Mouse (Mus musculus): Measurements from ENCODE around the gene Sec13. TPM values are rescaled to one million over a fixed set of nuclear protein-coding genes. Genes with fewer than 3 reads are reported as not detected.
A peak's percentile ranks its signal among the peaks of the same experiment; 100 is the strongest.

The Sec13 gene
- total and polyA plus RNA-seq, 2 experiments from 2014 or later: 141 to 175 TPM

DNA sequence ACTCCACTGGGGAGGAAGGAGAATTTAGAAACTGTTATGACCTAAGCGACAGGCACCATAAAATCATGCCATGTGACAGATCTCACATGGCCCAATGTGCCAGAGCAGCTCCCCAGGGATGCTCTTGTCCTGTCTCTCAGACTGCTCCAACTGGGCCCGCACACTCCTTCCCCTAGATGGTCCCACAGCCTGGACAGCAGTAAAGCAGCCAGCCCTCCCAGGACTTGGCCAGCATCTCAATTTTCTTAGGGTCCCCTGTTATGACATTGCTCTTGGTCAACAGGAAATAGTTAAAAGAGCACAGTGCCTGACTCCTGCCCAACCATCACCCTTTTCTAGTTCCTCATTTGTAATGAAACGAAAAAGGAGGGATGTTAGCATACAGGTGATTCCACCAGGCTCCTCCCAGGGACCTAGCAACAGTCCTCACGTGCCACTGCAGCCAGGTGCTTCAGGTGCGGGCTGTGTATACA is 47.8 kb downstream of the Sec13 start:
- H3K4me1 ChIP-seq (ENCODE audit: control insufficient read depth, insufficient read depth): peaks cover 14% of the 10 kb centered on the region; the same call in 1 of the 2 replicates

DNA sequence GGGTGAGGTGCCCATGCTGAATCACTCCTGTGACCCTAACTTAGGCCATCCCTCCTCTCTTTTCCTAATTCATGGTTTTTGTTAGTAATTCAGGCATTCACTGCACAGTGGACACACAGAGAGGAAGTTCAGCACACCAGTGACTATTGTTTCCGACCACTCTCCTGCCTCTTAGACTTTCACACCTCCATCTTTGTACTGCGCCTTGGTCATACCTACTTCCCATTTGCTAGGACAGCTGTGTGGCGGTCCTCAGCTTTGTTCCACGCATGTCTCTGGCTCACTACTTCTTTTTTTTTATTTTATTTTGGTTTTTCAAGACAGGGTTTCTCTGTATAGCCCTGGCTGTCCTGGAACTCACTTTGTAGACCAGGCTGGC is 49.5 kb downstream of the Sec13 start:
- Histone ChIP-seq H3K4me2 (ENCODE audit: low read depth, low read length) (peak overlapping the region; percentile 33), H3K27ac (ENCODE audit: low read depth) (peak overlapping the region; percentile 81), H3K27me3 (ENCODE audit: control insufficient read depth, insufficient read depth, low read length) (no peaks in the 10 kb centered on the region), H3K9me3 (replicated peaks; ENCODE audit: control insufficient read depth, low read length) (no peaks in the 10 kb centered on the region), H3K36me3 (replicated peaks; ENCODE audit: control insufficient read depth, insufficient read depth, low read length) (no peaks in the 10 kb centered on the region; the same call in 1 of the 2 replicates), H3K4me3 (ENCODE audit: low read depth, low read length) (no peak overlapping the region), H3K9ac (replicated peaks; ENCODE audit: low read depth, low read length) (peak overlapping the region; percentile 29), H3K4me1 (ENCODE audit: control insufficient read depth, insufficient read depth) (peaks cover 13% of the 10 kb centered on the region; the same call in 1 of the 2 replicates)
- no peak for ATAC-seq (ENCODE audit: insufficient read depth, low read depth)
- no peak for DNase-seq (ENCODE audit: low spot score)
- no peak for TF ChIP-seq CTCF (IDR thresholded peaks at IDR 0.05; ENCODE audit: low read depth)
- TF ChIP-seq EP300 (IDR thresholded peaks at IDR 0.05; ENCODE audit: low read depth): no peak
- 71% methylated on average over 4 of the region's 4 CpGs for WGBS

More for the DNA sequence above, 47.8 kb downstream of the Sec13 start:
- no peak overlapping the region for H3K27ac ChIP-seq (ENCODE audit: low read depth)
- H3K4me2 ChIP-seq (ENCODE audit: low read depth, low read length): no peak overlapping the region
- H3K4me3 ChIP-seq (ENCODE audit: low read depth, low read length): no peak overlapping the region
- H3K9ac ChIP-seq (replicated peaks; ENCODE audit: low read depth, low read length): no peak overlapping the region
- TF ChIP-seq CTCF (IDR thresholded peaks at IDR 0.05; ENCODE audit: low read depth) (no peak), EP300 (IDR thresholded peaks at IDR 0.05; ENCODE audit: low read depth) (no peak)
- no peaks in the 10 kb centered on the region for H3K27me3 ChIP-seq (ENCODE audit: control insufficient read depth, insufficient read depth, low read length)
- DNase-seq (ENCODE audit: low spot score): no peak
- 82% methylated on average over 5 of the region's 5 CpGs for WGBS
- H3K36me3 ChIP-seq (replicated peaks; ENCODE audit: control insufficient read depth, insufficient read depth, low read length): no peaks in the 10 kb centered on the region; the same call in 1 of the 2 replicates
- ATAC-seq (ENCODE audit: insufficient read depth, low read depth): no peak
- no peaks in the 10 kb centered on the region for H3K9me3 ChIP-seq (replicated peaks; ENCODE audit: control insufficient read depth, low read length)

DNA sequence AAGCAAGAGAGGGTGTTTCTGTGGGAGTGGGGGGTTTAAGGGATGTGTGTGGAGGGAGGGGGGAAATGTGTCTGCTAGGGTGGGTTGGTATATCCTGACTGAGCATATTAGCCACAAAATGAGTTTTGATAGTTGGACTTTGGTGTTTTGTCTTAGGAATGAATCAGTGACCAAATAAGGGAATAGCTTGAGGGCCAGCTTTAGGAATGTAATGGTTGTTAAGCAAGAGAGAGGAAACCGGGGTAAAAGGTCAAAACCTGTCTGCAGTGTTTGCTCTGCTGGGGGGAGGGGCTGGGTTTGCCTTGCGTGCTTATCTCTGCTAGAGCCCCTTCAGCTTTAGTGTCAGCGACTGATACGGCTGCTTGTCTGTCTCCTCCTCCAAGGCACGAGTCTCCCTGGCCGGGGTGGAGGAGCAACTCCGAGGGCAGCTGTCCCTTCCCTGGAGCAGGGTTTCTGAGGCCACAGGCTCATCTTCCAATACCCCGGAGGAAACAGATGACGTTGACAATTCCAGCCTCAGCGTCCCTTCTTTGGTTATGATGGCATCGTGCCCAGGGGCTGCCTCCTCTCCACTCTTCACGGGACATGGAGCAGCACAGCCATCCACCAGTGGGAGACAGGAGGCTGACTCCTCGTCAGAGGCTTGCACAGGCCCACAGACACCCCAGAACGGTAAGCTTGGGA is 50.0 kb downstream of the Sec13 start:
- Histone ChIP-seq H3K4me2 (ENCODE audit: low read depth, low read length) (peak overlapping the region; percentile 33), H3K27me3 (ENCODE audit: control insufficient read depth, insufficient read depth, low read length) (no peaks in the 10 kb centered on the region), H3K9me3 (replicated peaks; ENCODE audit: control insufficient read depth, low read length) (no peaks in the 10 kb centered on the region), H3K9ac (replicated peaks; ENCODE audit: low read depth, low read length) (peak overlapping the region; percentile 29), H3K4me1 (ENCODE audit: control insufficient read depth, insufficient read depth) (peaks cover 13% of the 10 kb centered on the region; the same call in 1 of the 2 replicates), H3K27ac (ENCODE audit: low read depth) (peak overlapping the region; percentile 81), H3K36me3 (replicated peaks; ENCODE audit: control insufficient read depth, insufficient read depth, low read length) (no peaks in the 10 kb centered on the region; the same call in 1 of the 2 replicates), H3K4me3 (ENCODE audit: low read depth, low read length) (0 out of 2 replicates have a peak overlapping the region, but pooled peaks have one; percentile 9)
- DNase-seq (ENCODE audit: low spot score) (peak; percentile 90), ATAC-seq (ENCODE audit: insufficient read depth, low read depth) (peak; percentile 76)
- WGBS: 2% methylated on average over 14 of the region's 14 CpGs
- TF ChIP-seq EP300 (IDR thresholded peaks at IDR 0.05; ENCODE audit: low read depth) (0 out of 2 replicates have a peak, but pooled peaks have one; percentile 20), CTCF (IDR thresholded peaks at IDR 0.05; ENCODE audit: low read depth) (no peak)

DNA sequence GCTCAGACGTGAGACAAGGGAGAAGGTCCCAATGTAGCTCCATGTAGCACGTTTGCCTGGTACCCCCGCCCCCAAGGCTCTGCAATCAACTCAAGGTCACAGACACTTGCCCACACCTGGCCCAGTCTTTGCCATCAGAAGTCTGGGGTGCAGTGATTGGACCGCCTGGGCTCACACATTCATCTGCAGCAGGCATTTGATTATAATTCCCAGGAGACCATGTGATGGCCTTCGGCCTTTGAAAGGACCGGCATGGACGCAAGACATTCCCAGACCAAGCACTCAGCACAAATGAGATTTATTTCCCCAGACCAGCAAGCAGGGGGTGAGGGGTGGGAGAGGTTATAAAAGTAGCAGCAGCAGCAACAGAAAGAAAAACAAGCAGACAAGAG is 50.5 kb downstream of the Sec13 start:
- Histone ChIP-seq H3K36me3 (replicated peaks; ENCODE audit: control insufficient read depth, insufficient read depth, low read length) (no peaks in the 10 kb centered on the region; the same call in 1 of the 2 replicates), H3K4me2 (ENCODE audit: low read depth, low read length) (no peak overlapping the region), H3K4me3 (ENCODE audit: low read depth, low read length) (no peak overlapping the region), H3K9ac (replicated peaks; ENCODE audit: low read depth, low read length) (no peak overlapping the region; the same call in 1 of the 2 replicates), H3K27me3 (ENCODE audit: control insufficient read depth, insufficient read depth, low read length) (no peaks in the 10 kb centered on the region), H3K27ac (ENCODE audit: low read depth) (peak overlapping the region; percentile 81), H3K4me1 (ENCODE audit: control insufficient read depth, insufficient read depth) (peaks cover 13% of the 10 kb centered on the region; the same call in 1 of the 2 replicates), H3K9me3 (replicated peaks; ENCODE audit: control insufficient read depth, low read length) (no peaks in the 10 kb centered on the region)
- ATAC-seq (ENCODE audit: insufficient read depth, low read depth) (peak; percentile 34), DNase-seq (ENCODE audit: low spot score) (no peak)
- TF ChIP-seq EP300 (IDR thresholded peaks at IDR 0.05; ENCODE audit: low read depth) (no peak), CTCF (IDR thresholded peaks at IDR 0.05; ENCODE audit: low read depth) (no peak)
- WGBS: 23% methylated on average over 7 of the region's 7 CpGs

DNA sequence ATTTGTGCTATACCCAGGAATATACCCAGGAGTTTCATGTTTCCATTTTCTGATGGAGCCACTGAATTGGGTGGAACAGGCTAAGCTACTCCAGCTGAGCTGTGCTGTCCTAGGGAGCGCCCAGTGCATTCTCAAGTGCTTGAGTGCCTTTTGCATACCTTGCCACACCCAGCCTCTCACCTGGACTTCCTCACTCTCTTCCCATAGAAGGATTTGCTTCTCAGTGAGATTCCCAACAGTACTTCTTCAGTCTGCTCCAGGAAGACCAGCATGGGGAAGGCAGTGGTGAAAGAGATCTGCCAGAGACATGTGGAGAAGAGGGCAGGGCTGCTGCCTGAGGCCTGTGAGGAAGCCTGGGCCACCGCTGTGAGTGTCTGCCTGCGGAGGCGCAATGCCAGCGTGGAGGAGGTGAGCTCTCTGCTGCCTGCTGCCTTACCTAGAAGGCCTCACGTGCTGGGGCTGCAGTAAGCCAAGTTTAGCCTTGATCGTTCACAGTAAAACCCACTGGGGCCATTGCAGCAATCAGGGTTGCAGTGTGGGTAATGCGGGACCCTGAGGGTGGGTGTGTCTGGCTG is 53.9 kb downstream of the Sec13 start:
- Histone ChIP-seq H3K27ac (ENCODE audit: low read depth) (no peak overlapping the region), H3K4me2 (ENCODE audit: low read depth, low read length) (no peak overlapping the region)
- no peak for ATAC-seq (ENCODE audit: insufficient read depth, low read depth)

More for the DNA sequence above, 53.9 kb downstream of the Sec13 start:
- DNase-seq (ENCODE audit: low spot score): no peak
- Histone ChIP-seq H3K4me1 (ENCODE audit: control insufficient read depth, insufficient read depth) (peaks cover 13% of the 10 kb centered on the region; the same call in 1 of the 2 replicates), H3K9me3 (replicated peaks; ENCODE audit: control insufficient read depth, low read length) (no peaks in the 10 kb centered on the region), H3K4me3 (ENCODE audit: low read depth, low read length) (no peak overlapping the region), H3K9ac (replicated peaks; ENCODE audit: low read depth, low read length) (no peak overlapping the region), H3K27me3 (ENCODE audit: control insufficient read depth, insufficient read depth, low read length) (no peaks in the 10 kb centered on the region), H3K36me3 (replicated peaks; ENCODE audit: control insufficient read depth, insufficient read depth, low read length) (no peaks in the 10 kb centered on the region; the same call in 1 of the 2 replicates)
- TF ChIP-seq CTCF (IDR thresholded peaks at IDR 0.05; ENCODE audit: low read depth): no peak
- no peak for TF ChIP-seq EP300 (IDR thresholded peaks at IDR 0.05; ENCODE audit: low read depth)
- 55% methylated on average over 8 of the region's 8 CpGs for WGBS
